Mouse (Mus musculus): Measurements from ENCODE around the gene Uba52. TPM values are rescaled to one million over a fixed set of nuclear protein-coding genes. Genes with fewer than 3 reads are reported as not detected.

Gene Uba52
- polyA plus RNA-seq, 1 experiment from 2014 or later: 768 TPM

DNA sequence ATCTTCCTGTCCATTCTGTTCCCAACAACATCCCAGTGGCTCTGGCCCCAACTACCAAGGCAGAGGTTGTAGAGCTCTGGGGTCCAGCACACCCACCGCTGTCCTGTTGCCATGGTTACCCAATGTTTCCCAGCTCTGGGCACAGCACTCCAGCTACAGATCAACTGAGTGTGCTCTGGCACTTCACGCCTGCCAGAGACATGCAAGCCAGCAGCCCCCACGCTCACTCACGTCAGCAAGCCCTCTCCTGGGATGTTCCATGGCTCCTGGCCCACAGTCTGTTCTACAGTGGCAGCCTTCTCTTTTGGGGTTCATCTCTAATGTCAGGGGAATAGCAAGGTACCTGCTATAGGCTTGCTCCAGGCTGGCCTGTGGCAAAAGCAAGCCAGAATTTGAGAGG, 47.3 kb downstream of the Uba52 start:
- H3K9me3 ChIP-seq (replicated peaks): no peaks in the 10 kb centered on the region
- no peaks in the 10 kb centered on the region for H3K27me3 ChIP-seq
- no peak overlapping the region for H3K9ac ChIP-seq
- WGBS: 70% methylated on average over 4 of the region's 4 CpGs
- ATAC-seq (replicated peaks; ENCODE audit: insufficient number of reproducible peaks, insufficient read depth, low FRiP score, low read depth): no peak
- H3K4me2 ChIP-seq: no peak overlapping the region
- no peaks in the 10 kb centered on the region for H3K36me3 ChIP-seq
- no peak overlapping the region for H3K4me3 ChIP-seq
- peaks cover 52% of the 10 kb centered on the region for H3K4me1 ChIP-seq (replicated peaks)
- H3K27ac ChIP-seq: no peak overlapping the region

- H3K9me3 ChIP-seq (replicated peaks): no peaks in the 10 kb centered on the region
- H3K4me2 ChIP-seq: no peak overlapping the region
- no peak overlapping the region for H3K27ac ChIP-seq
- WGBS: 87% methylated on average over 8 of the region's 8 CpGs
- H3K4me1 ChIP-seq (replicated peaks): peaks cover 44% of the 10 kb centered on the region
- no peak for ATAC-seq (replicated peaks; ENCODE audit: insufficient number of reproducible peaks, insufficient read depth, low FRiP score, low read depth)
- no peak overlapping the region for H3K9ac ChIP-seq
- H3K36me3 ChIP-seq: no peaks in the 10 kb centered on the region
- no peak overlapping the region for H3K4me3 ChIP-seq
- H3K27me3 ChIP-seq: no peaks in the 10 kb centered on the region
Observed at GRCm38 (mm10) chr8:70462516-70462813, 48.1 kb downstream of the Uba52 start.

GRCm38 (mm10) chr8:70461765-70462515, 48.7 kb downstream of the Uba52 start:
- Histone ChIP-seq H3K27ac (no peak overlapping the region), H3K27me3 (no peaks in the 10 kb centered on the region), H3K9me3 (replicated peaks) (no peaks in the 10 kb centered on the region), H3K36me3 (no peaks in the 10 kb centered on the region), H3K4me2 (no peak overlapping the region), H3K4me1 (replicated peaks) (peaks cover 39% of the 10 kb centered on the region), H3K9ac (no peak overlapping the region), H3K4me3 (no peak overlapping the region)
- 76% methylated on average over 16 of the region's 16 CpGs for WGBS
- 0 out of 2 replicates have a peak, but pooled peaks have one; percentile 7 for ATAC-seq (replicated peaks; ENCODE audit: insufficient number of reproducible peaks, insufficient read depth, low FRiP score, low read depth)

DNA sequence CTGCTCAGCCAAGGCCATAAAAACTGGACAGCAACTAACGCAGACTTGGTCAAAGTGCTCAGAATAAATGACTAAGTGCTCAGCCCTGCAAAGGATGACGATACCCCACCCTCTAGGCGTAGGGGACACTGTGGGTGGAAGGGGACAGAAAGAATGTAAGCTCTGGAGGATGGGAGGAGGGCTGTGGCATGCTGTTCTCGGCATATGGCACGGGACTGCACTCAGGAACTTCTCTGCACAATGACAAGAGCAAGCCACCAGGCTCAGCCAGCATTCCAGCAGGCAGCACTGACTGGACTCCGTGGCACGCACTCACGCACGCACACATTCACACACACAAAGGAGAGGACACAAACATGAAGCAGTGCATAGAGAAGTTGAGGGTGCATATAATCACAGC, 50.0 kb downstream of the Uba52 start:
- Histone ChIP-seq H3K9ac (peak overlapping the region; percentile 18; the same call in 1 of the 2 replicates), H3K36me3 (no peaks in the 10 kb centered on the region), H3K4me3 (no peak overlapping the region), H3K4me2 (no peak overlapping the region), H3K9me3 (replicated peaks) (no peaks in the 10 kb centered on the region), H3K4me1 (replicated peaks) (peaks cover 30% of the 10 kb centered on the region), H3K27ac (peak overlapping the region; percentile 13; the same call in 1 of the 2 replicates), H3K27me3 (no peaks in the 10 kb centered on the region)
- ATAC-seq (replicated peaks; ENCODE audit: insufficient number of reproducible peaks, insufficient read depth, low FRiP score, low read depth): peak; percentile 20; the same call in 1 of the 2 replicates
- WGBS: 52% methylated on average over 9 of the region's 9 CpGs

DNA sequence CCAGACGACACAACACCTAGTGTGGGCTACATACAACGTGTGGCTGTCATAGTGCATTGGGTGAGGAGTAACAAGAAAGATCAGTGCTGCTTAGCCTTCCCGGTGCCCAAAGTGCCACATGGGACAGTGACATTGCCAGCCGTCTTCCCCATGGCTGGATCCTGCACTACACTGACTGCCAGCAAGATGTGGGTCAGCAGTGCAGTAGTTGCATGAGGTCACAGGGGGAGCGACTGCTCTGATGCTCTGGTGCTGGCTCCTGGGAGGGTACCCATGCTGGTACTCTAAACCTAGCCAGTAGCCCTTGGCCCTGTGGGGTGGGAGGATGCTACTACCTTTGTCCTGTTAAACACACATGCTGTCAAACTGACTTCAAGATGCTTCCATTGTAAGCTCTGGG, 50.4 kb downstream of the Uba52 start:
- no peak overlapping the region for H3K4me3 ChIP-seq
- peak overlapping the region; percentile 18; the same call in 1 of the 2 replicates for H3K9ac ChIP-seq
- no peak for ATAC-seq (replicated peaks; ENCODE audit: insufficient number of reproducible peaks, insufficient read depth, low FRiP score, low read depth)
- H3K27ac ChIP-seq: peak overlapping the region; percentile 13; the same call in 1 of the 2 replicates
- H3K9me3 ChIP-seq (replicated peaks): no peaks in the 10 kb centered on the region
- no peaks in the 10 kb centered on the region for H3K27me3 ChIP-seq
- no peaks in the 10 kb centered on the region for H3K36me3 ChIP-seq
- H3K4me1 ChIP-seq (replicated peaks): peaks cover 30% of the 10 kb centered on the region
- 75% methylated on average over 5 of the region's 5 CpGs for WGBS
- H3K4me2 ChIP-seq: no peak overlapping the region

DNA sequence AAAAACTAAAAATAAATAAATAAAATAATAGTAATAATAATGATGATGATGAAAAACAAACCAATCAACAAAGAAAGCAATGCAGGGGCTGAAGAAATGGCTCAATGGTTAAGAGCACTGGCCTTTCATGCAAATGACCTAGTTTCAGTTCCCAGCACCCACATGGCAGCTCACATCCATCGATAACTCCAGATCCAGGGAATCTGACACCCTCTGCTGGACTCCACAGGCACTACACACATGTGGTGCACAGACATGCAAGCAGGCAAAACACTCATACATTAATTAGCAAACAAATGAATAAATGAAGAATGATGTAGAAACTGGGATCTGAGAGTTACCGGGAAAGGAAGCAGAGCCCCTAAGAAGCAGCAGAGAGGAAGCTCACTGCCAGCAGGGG, 51.0 kb downstream of the Uba52 start:
- ATAC-seq (replicated peaks; ENCODE audit: insufficient number of reproducible peaks, insufficient read depth, low FRiP score, low read depth): no peak
- H3K4me3 ChIP-seq: no peak overlapping the region
- no peaks in the 10 kb centered on the region for H3K9me3 ChIP-seq (replicated peaks)
- no peak overlapping the region for H3K4me2 ChIP-seq
- H3K4me1 ChIP-seq (replicated peaks): peaks cover 31% of the 10 kb centered on the region
- no peaks in the 10 kb centered on the region for H3K27me3 ChIP-seq
- no peaks in the 10 kb centered on the region for H3K36me3 ChIP-seq
- WGBS: 97% methylated on average over 2 of the region's 2 CpGs
- no peak overlapping the region for H3K27ac ChIP-seq
- no peak overlapping the region for H3K9ac ChIP-seq

- H3K27ac ChIP-seq: no peak overlapping the region
- ATAC-seq (replicated peaks; ENCODE audit: insufficient number of reproducible peaks, insufficient read depth, low FRiP score, low read depth): no peak
- no peak overlapping the region for H3K4me3 ChIP-seq
- H3K4me1 ChIP-seq (replicated peaks): peaks cover 41% of the 10 kb centered on the region
- H3K36me3 ChIP-seq: no peaks in the 10 kb centered on the region
- H3K27me3 ChIP-seq: no peaks in the 10 kb centered on the region
- 74% methylated on average over 3 of the region's 3 CpGs for WGBS
- H3K9ac ChIP-seq: no peak overlapping the region
- no peak overlapping the region for H3K4me2 ChIP-seq
- no peaks in the 10 kb centered on the region for H3K9me3 ChIP-seq (replicated peaks)
Observed at GRCm38 (mm10) chr8:70458462-70458861, 52.1 kb downstream of the Uba52 start.

Other genes starting within 250 kb of the Uba52 start
- gene Homer3, start 228.0 kb downstream of the Uba52 start, polyA plus RNA-seq (2015; fragmentation: Nextera tagmentation; extraction: Ambion mirVana): 24.2 and 33.6 TPM in 2 replicates
- gene Ddx49, start 208.3 kb downstream of the Uba52 start, polyA plus RNA-seq (2015; fragmentation: Nextera tagmentation; extraction: Ambion mirVana): 25.2 and 33.6 TPM in 2 replicates
- 241 and 335 TPM in 2 replicates for gene Cope, start 208.3 kb downstream of the Uba52 start, polyA plus RNA-seq (2015; fragmentation: Nextera tagmentation; extraction: Ambion mirVana)
- 1.3 and 2.3 TPM in 2 replicates for gene Cers1, start 195.0 kb downstream of the Uba52 start, polyA plus RNA-seq (2015; fragmentation: Nextera tagmentation; extraction: Ambion mirVana)
- gene Gdf1, start 181.0 kb downstream of the Uba52 start, polyA plus RNA-seq (2015; fragmentation: Nextera tagmentation; extraction: Ambion mirVana): 0.31 and 1.4 TPM in 2 replicates
- 10.5 and 13.4 TPM in 2 replicates for gene Upf1, start 157.5 kb downstream of the Uba52 start, polyA plus RNA-seq (2015; fragmentation: Nextera tagmentation; extraction: Ambion mirVana)
- 2.8 and 4.0 TPM in 2 replicates for gene Comp, start 137.2 kb downstream of the Uba52 start, polyA plus RNA-seq (2015; fragmentation: Nextera tagmentation; extraction: Ambion mirVana)
- gene Crtc1, start 71.2 kb downstream of the Uba52 start, polyA plus RNA-seq (2015; fragmentation: Nextera tagmentation; extraction: Ambion mirVana): 8.7 and 14.2 TPM in 2 replicates
- gene Klhl26, start 33.8 kb downstream of the Uba52 start, polyA plus RNA-seq (2015; fragmentation: Nextera tagmentation; extraction: Ambion mirVana): 8.7 and 12.7 TPM in 2 replicates
- gene Tmem59l, start 23.4 kb downstream of the Uba52 start, polyA plus RNA-seq (2015; fragmentation: Nextera tagmentation; extraction: Ambion mirVana): 0.24 and 0.96 TPM in 2 replicates
- 3.8 and 11.1 TPM in 2 replicates for gene Crlf1, start 17.6 kb downstream of the Uba52 start, polyA plus RNA-seq (2015; fragmentation: Nextera tagmentation; extraction: Ambion mirVana)
- 116 and 117 TPM in 2 replicates for gene Rex1bd, start 4.0 kb downstream of the Uba52 start, polyA plus RNA-seq (2015; fragmentation: Nextera tagmentation; extraction: Ambion mirVana)
- gene Fkbp8, start 16.9 kb upstream of the Uba52 start, polyA plus RNA-seq (2015; fragmentation: Nextera tagmentation; extraction: Ambion mirVana): 203 and 274 TPM in 2 replicates
- 64.5 and 68.8 TPM in 2 replicates for gene Kxd1, start 17.2 kb upstream of the Uba52 start, polyA plus RNA-seq (2015; fragmentation: Nextera tagmentation; extraction: Ambion mirVana)
- gene Ell, start 28.7 kb upstream of the Uba52 start, polyA plus RNA-seq (2015; fragmentation: Nextera tagmentation; extraction: Ambion mirVana): 10.8 and 15.0 TPM in 2 replicates
- 92.9 and 121 TPM in 2 replicates for gene Isyna1, start 83.6 kb upstream of the Uba52 start, polyA plus RNA-seq (2015; fragmentation: Nextera tagmentation; extraction: Ambion mirVana)
- gene Ssbp4, start 98.1 kb upstream of the Uba52 start, polyA plus RNA-seq (2015; fragmentation: Nextera tagmentation; extraction: Ambion mirVana): 62.1 and 82.6 TPM in 2 replicates
- 1.4 and 3.4 TPM in 2 replicates for gene Lrrc25, start 105.4 kb upstream of the Uba52 start, polyA plus RNA-seq (2015; fragmentation: Nextera tagmentation; extraction: Ambion mirVana)
- gene Gdf15, start 121.7 kb upstream of the Uba52 start, polyA plus RNA-seq (2015; fragmentation: Nextera tagmentation; extraction: Ambion mirVana): 0.89 and 1.3 TPM in 2 replicates
- gene Pgpep1, start 149.6 kb upstream of the Uba52 start, polyA plus RNA-seq (2015; fragmentation: Nextera tagmentation; extraction: Ambion mirVana): 32.2 and 36.3 TPM in 2 replicates
- gene Lsm4, start 162.4 kb upstream of the Uba52 start, polyA plus RNA-seq (2015; fragmentation: Nextera tagmentation; extraction: Ambion mirVana): 256 and 281 TPM in 2 replicates
- 79.8 and 89.0 TPM in 2 replicates for gene Jund, start 188.1 kb upstream of the Uba52 start, polyA plus RNA-seq (2015; fragmentation: Nextera tagmentation; extraction: Ambion mirVana)
- gene Iqcn, start 192.7 kb upstream of the Uba52 start, polyA plus RNA-seq (2015; fragmentation: Nextera tagmentation; extraction: Ambion mirVana): 0.04 TPM in 2 replicates
- not detected in 2 replicates for gene Gm3336, start 207.7 kb upstream of the Uba52 start, polyA plus RNA-seq (2015; fragmentation: Nextera tagmentation; extraction: Ambion mirVana)
- gene Pde4c, start 212.9 kb upstream of the Uba52 start, polyA plus RNA-seq (2015; fragmentation: Nextera tagmentation; extraction: Ambion mirVana): 0.19 and 0.32 TPM in 2 replicates
- gene Rab3a, start 243.9 kb upstream of the Uba52 start, polyA plus RNA-seq (2015; fragmentation: Nextera tagmentation; extraction: Ambion mirVana): 21.0 and 25.5 TPM in 2 replicates

All from heart, embryonic 15.5 days (tissue).